Mouse (Mus musculus) liver, postnatal 0 days (tissue): ENCODE measurements around the gene Hbs1l. TPM values are rescaled to one million over a fixed set of nuclear protein-coding genes. Genes with fewer than 3 reads are reported as not detected.
A peak's percentile ranks its signal among the peaks of the same experiment; 100 is the strongest.

ENCODE experiments used
- ATAC-seq: fragments of 200-750 bp; cut with Nextera tagmentation; 2 replicates; pipeline ENCODE4 v1.8.0; 2017; ENCODE audit warnings: mild to moderate bottlenecking, moderate library complexity
- DNase-seq: peaks from one replicate; pipeline ENCODE4 v3.0.0-alpha.2; 2016
- H3K27ac ChIP-seq: fragments of 300-500 bp; sonication (generic); 2 replicates; pipeline ENCODE4 v1.5.1; 2014; ENCODE audit warnings: antibody characterized with exemption, moderate library complexity, mild to moderate bottlenecking, low read depth
- H3K27me3 ChIP-seq: fragments of 300-500 bp; sonication (generic); 2 replicates; pipeline ENCODE4 v1.6.1; 2014; ENCODE audit warnings: low read length, control low read depth, mixed read lengths; ENCODE audit not compliant: insufficient read depth
- H3K36me3 ChIP-seq: fragments of 300-500 bp; sonication (generic); replicated peaks from 2 replicates; pipeline ENCODE4 v1.6.1; 2014; ENCODE audit warnings: mild to moderate bottlenecking, control low read depth, low read length, moderate library complexity, mixed read lengths; ENCODE audit not compliant: insufficient read depth
- H3K4me1 ChIP-seq: fragments of 300-500 bp; sonication (generic); 2 replicates; pipeline ENCODE4 v1.6.1; 2014; ENCODE audit warnings: antibody characterized with exemption, mild to moderate bottlenecking, control low read depth; ENCODE audit not compliant: insufficient read depth
- H3K4me2 ChIP-seq: fragments of 300-500 bp; sonication (generic); 2 replicates; pipeline ENCODE4 v1.6.1; 2014; ENCODE audit warnings: low read depth, mild to moderate bottlenecking, low read length, moderate library complexity, mixed read lengths
- H3K4me3 ChIP-seq: fragments of 300-500 bp; sonication (generic); 2 replicates; pipeline ENCODE4 v1.5.1; 2014; ENCODE audit warnings: low read depth, low read length
- H3K9ac ChIP-seq: fragments of 300-500 bp; sonication (generic); replicated peaks from 2 replicates; pipeline ENCODE4 v1.6.1; 2014; ENCODE audit warnings: mild to moderate bottlenecking, moderate library complexity
- H3K9me3 ChIP-seq: fragments of 300-500 bp; sonication (generic); 2 replicates; pipeline ENCODE4 v1.6.1; 2016; ENCODE audit warnings: mild to moderate bottlenecking, control low read depth, low read length, mixed read lengths
- CTCF ChIP-seq: sonication (generic); IDR thresholded peaks from 2 replicates; pipeline ENCODE4 v1.5.1; 2016; ENCODE audit warnings: antibody characterized with exemption, low read depth
- EP300 ChIP-seq: IDR thresholded peaks from 2 replicates; pipeline ENCODE4 v1.6.1; 2016; ENCODE audit warnings: antibody characterized with exemption, low read depth, mild to moderate bottlenecking
- WGBS: fragments of 180-500 bp; shearing (Covaris S2); extraction: QIAGEN DNeasy Blood & Tissue Kit; methylation state at CpG from one replicate; pipeline ENCODE4 v1.1.7; 2014; ENCODE audit not compliant: insufficient replicate concordance; 5-methylcytosine and 5-hydroxymethylcytosine counted together
- polyA plus RNA-seq: library from polyadenylated mRNA; unstranded; fragments of >200 nt; fragmentation: Nextera tagmentation; extraction: Ambion mirVana; gene quantifications from 2 replicates; pipeline ENCODE4 v1.2.1, GENCODE M21; 2015

Hbs1l gene
- polyA plus RNA-seq, 1 experiment from 2014 or later: 50.9 TPM

DNA sequence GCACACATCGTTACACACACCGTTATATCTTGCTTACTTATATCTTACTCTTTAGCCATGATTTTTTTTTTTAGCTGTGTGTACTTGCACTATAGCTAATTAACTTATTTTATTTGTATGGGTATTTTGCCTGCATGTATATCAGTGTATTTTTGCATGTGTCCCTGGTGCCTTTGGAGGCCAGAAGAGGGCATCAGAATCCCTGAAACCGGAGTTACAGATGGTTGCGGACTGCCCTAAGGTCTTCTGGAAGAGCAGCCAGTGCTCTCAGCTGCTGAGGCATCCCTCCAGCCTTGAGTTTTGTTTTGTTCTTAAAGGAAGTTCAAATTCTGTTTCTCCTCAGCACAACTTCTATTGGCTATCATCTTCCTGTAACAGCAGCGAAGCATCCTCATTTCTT is 38.5 kb upstream of the Hbs1l start:
- ATAC-seq (no peak), DNase-seq (no peak)
- TF ChIP-seq CTCF: peak; percentile 63
- no peak for TF ChIP-seq EP300
- Histone ChIP-seq H3K36me3 (no peaks in the 10 kb centered on the region), H3K4me2 (no peak overlapping the region), H3K27me3 (no peaks in the 10 kb centered on the region), H3K27ac (no peak overlapping the region), H3K4me3 (no peak overlapping the region), H3K9ac (no peak overlapping the region), H3K9me3 (no peaks in the 10 kb centered on the region), H3K4me1 (peaks cover 16% of the 10 kb centered on the region)
- 78% methylated on average over 5 of the region's 5 CpGs for WGBS

DNA sequence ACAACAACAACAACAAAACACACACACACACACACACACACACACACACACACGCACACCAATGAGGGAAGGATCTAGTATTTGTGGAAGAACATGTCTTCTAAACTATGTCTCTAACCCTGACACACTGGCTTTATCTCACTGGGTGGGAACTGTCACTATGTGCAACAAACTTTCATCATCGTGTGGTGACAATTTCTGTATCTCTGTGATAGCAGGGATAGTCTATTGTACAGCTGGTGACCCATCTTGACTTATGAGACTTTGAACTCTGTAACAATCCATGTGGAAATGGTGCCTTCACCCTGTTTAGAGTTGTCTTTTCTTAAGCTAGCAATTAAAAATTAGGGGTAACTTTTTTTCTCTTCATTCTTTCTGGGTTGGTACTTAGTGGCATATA is 36.1 kb upstream of the Hbs1l start:
- Histone ChIP-seq H3K36me3 (no peaks in the 10 kb centered on the region), H3K4me3 (no peak overlapping the region), H3K4me1 (peaks cover 13% of the 10 kb centered on the region), H3K9ac (no peak overlapping the region), H3K4me2 (no peak overlapping the region; the same call in 1 of the 2 replicates), H3K9me3 (no peaks in the 10 kb centered on the region), H3K27ac (peak overlapping the region; percentile 58), H3K27me3 (no peaks in the 10 kb centered on the region)
- ATAC-seq (peak; percentile 38; the same call in 1 of the 2 replicates), DNase-seq (no peak)
- 57% methylated on average over 2 of the region's 2 CpGs for WGBS
- TF ChIP-seq CTCF (no peak), EP300 (peak; percentile 45; the same call in 1 of the 2 replicates)

DNA sequence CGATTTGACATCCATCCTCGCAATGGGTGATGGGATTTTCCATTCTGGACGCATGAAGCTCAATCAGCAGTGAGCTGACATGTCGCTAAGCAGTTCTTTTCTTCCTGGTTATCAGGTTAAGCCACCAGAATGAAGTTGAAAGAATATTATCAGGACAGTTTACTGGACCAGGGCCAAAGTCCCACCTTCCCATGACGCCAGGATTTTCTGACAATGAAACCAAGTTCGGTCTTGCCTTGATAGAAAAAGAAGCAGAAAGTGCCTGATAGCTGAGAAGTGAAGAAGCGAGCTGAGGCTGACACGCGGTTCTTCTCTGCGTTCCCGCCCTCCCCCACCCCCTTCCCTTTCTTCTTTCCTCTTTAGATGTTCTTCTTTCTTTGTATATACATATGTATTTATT is 30.6 kb upstream of the Hbs1l start:
- Histone ChIP-seq H3K9ac (no peak overlapping the region), H3K4me1 (peaks cover 29% of the 10 kb centered on the region), H3K4me3 (no peak overlapping the region), H3K9me3 (no peaks in the 10 kb centered on the region), H3K4me2 (no peak overlapping the region), H3K36me3 (no peaks in the 10 kb centered on the region), H3K27ac (no peak overlapping the region), H3K27me3 (no peaks in the 10 kb centered on the region)
- 52% methylated on average over 11 of the region's 11 CpGs for WGBS
- DNase-seq (peak; percentile 34), ATAC-seq (no peak)
- TF ChIP-seq EP300 (peak; percentile 65), CTCF (no peak)

DNA sequence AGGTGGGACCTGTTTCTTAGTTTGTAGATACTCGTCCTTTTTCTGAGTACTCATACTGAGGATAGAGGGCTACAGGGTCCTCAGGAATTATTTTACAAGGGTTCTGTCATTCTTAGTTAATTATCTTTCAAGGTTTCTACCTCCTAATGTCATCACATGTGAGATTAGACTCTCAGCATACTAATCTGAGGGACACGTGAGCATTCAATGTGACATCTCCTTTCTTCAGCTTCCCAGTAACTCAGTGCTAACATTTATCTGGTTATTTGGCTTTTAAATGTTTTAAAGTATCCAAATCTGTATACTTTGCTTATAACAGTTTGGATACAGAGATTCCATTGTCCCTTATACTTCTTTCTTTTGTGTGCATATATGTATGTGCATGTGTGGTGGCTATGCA is 28.3 kb upstream of the Hbs1l start:
- no peak for TF ChIP-seq EP300
- no peak for TF ChIP-seq CTCF
- Histone ChIP-seq H3K27ac (no peak overlapping the region), H3K4me1 (peaks cover 25% of the 10 kb centered on the region), H3K4me2 (no peak overlapping the region), H3K9me3 (no peaks in the 10 kb centered on the region), H3K9ac (no peak overlapping the region), H3K4me3 (no peak overlapping the region), H3K27me3 (no peaks in the 10 kb centered on the region), H3K36me3 (no peaks in the 10 kb centered on the region)
- DNase-seq: no peak
- 59% methylated on average over 2 of the region's 2 CpGs for WGBS
- ATAC-seq: no peak

DNA sequence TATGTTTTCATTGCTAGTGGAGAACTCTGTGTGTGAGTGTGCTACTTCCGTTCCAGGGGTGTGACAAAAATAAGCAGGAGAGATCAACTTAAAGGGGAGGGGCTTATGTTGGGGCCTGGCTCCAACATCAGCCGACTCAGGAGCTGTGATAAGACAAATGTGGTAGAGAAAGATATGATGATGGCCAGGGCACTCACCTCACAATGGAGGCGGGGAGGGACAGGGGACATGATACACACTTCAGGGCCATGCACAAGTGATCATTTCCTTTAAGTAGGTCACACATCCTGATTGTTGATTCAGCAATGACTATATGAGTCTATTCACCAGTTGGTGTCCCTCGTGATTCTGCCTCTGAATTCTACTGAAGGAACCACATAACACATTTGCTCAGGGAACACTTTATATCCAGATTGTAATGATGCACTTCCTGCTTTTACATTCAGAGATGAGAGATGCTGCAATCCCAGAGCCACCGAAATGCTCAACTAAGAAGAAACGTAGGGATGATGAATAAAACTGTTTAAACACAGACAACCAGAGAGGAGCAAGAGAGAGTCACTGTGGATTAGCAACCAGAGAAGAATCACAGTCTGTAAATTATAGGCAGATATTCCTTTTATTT is 26.9 kb upstream of the Hbs1l start:
- Histone ChIP-seq H3K9me3 (no peaks in the 10 kb centered on the region), H3K27me3 (no peaks in the 10 kb centered on the region), H3K4me3 (no peak overlapping the region), H3K4me1 (peaks cover 25% of the 10 kb centered on the region), H3K9ac (no peak overlapping the region), H3K4me2 (no peak overlapping the region), H3K27ac (peak overlapping the region; percentile 64; the same call in 1 of the 2 replicates), H3K36me3 (no peaks in the 10 kb centered on the region)
- ATAC-seq (peak; percentile 98), DNase-seq (peak; percentile 61)
- TF ChIP-seq EP300: peak; percentile 97
- no peak for TF ChIP-seq CTCF
- WGBS: 48% methylated on average over 6 of the region's 6 CpGs

DNA sequence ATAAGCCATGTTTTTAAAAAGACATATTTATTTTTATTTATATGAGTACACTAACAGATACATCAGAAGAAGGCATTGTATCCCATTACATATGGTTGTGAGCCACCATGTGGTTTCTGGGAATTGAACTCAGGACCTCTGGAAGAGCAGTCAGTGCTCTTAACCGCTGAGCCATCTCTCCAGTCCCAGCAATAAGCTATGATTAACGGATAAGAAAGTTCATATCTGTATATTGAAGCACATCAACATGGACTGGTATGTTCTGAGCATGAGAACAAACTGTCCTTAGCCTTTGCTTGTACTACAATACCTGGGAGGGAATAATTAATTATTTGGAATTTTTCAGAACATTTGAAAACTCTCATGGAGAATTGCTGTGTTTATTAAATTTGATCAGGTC is 25.9 kb upstream of the Hbs1l start:
- Histone ChIP-seq H3K9ac (no peak overlapping the region), H3K36me3 (no peaks in the 10 kb centered on the region), H3K4me3 (no peak overlapping the region), H3K27me3 (no peaks in the 10 kb centered on the region), H3K4me1 (peaks cover 25% of the 10 kb centered on the region), H3K9me3 (no peaks in the 10 kb centered on the region), H3K27ac (no peak overlapping the region), H3K4me2 (no peak overlapping the region)
- no peak for ATAC-seq
- TF ChIP-seq EP300 (no peak), CTCF (no peak)
- no peak for DNase-seq
- 60% methylated on average over 2 of the region's 2 CpGs for WGBS
